Mouse (Mus musculus): Measurements from ENCODE around the gene Zfp940. TPM values are rescaled to one million over a fixed set of nuclear protein-coding genes. Genes with fewer than 3 reads are reported as not detected.

Gene Zfp940
- total and polyA plus RNA-seq, 2 experiments, result 0.09 to 0.65 TPM

GRCm38 (mm10) chr7:29842105-29842504, 11.4 kb downstream of the Zfp940 start:
- Histone ChIP-seq H3K4me1 (ENCODE audit: control insufficient read depth, insufficient read depth, low read length) (no peaks in the 10 kb centered on the region), H3K27ac (replicated peaks; ENCODE audit: insufficient read depth, low read depth, low read length) (no peak overlapping the region), H3K36me3 (ENCODE audit: control insufficient read depth, insufficient read depth, low read length) (peaks cover 15% of the 10 kb centered on the region), H3K4me3 (ENCODE audit: insufficient read depth, low read depth, low read length) (no peak overlapping the region), H3K79me2 (ENCODE audit: control insufficient read depth, insufficient read depth, low read length) (no peaks in the 10 kb centered on the region), H3K9ac (ENCODE audit: low read depth, low read length) (no peak overlapping the region), H3K27me3 (ENCODE audit: control insufficient read depth, insufficient read depth, low read length) (no peaks in the 10 kb centered on the region)
- peak; percentile 34 for DNase-seq (ENCODE audit: extremely low read depth, low read depth, low spot score)
- 53% methylated on average over 1 of the region's 1 CpGs for WGBS
- TF ChIP-seq CTCF (IDR thresholded peaks at IDR 0.05; ENCODE audit: low read depth, low read length) (no peak), POLR2A (IDR thresholded peaks at IDR 0.05; ENCODE audit: extremely low read depth, insufficient read depth, low read length) (no peak)

DNA sequence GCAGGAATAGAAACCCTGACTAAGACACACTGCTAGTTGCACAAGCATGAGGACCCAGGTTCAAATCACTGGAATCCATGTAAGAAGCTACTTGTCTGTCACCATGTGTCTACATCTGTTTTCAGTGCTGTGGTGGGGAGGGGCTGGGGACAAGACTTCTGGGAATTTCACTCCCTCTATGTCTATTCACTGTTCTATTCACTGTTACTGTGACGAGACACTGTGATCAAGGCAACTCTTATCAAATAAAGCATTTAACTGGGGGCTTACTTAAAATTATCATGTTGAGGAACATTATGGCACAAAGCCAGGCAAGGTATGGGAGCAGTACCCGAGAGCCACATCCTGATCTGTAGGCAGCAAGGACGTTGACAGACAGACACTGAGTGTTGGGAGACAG, 14.2 kb downstream of the Zfp940 start:
- no peak for DNase-seq (ENCODE audit: extremely low read depth, low read depth, low spot score)

GRCm38 (mm10) chr7:29836816-29837215, 16.7 kb downstream of the Zfp940 start:
- no peaks in the 10 kb centered on the region for H3K27me3 ChIP-seq (ENCODE audit: control insufficient read depth, insufficient read depth, low read length)
- no peak for DNase-seq (ENCODE audit: extremely low read depth, low read depth, low spot score)
- H3K9ac ChIP-seq (ENCODE audit: low read depth, low read length), result no peak overlapping the region
- peaks cover 3% of the 10 kb centered on the region; the same call in 1 of the 2 replicates for H3K36me3 ChIP-seq (ENCODE audit: control insufficient read depth, insufficient read depth, low read length)
- TF ChIP-seq POLR2A (IDR thresholded peaks at IDR 0.05; ENCODE audit: extremely low read depth, insufficient read depth, low read length) (no peak), CTCF (IDR thresholded peaks at IDR 0.05; ENCODE audit: low read depth, low read length) (no peak)
- no peak overlapping the region for H3K4me3 ChIP-seq (ENCODE audit: insufficient read depth, low read depth, low read length)
- H3K4me1 ChIP-seq (ENCODE audit: control insufficient read depth, insufficient read depth, low read length), result no peaks in the 10 kb centered on the region
- 96% methylated on average over 1 of the region's 1 CpGs for WGBS
- no peak overlapping the region for H3K27ac ChIP-seq (replicated peaks; ENCODE audit: insufficient read depth, low read depth, low read length)
- no peaks in the 10 kb centered on the region for H3K79me2 ChIP-seq (ENCODE audit: control insufficient read depth, insufficient read depth, low read length)

More for the DNA sequence above, 14.2 kb downstream of the Zfp940 start:
- no peak for TF ChIP-seq CTCF (IDR thresholded peaks at IDR 0.05; ENCODE audit: low read depth, low read length)
- TF ChIP-seq POLR2A (IDR thresholded peaks at IDR 0.05; ENCODE audit: extremely low read depth, insufficient read depth, low read length), result no peak
- Histone ChIP-seq H3K27me3 (ENCODE audit: control insufficient read depth, insufficient read depth, low read length) (no peaks in the 10 kb centered on the region), H3K4me1 (ENCODE audit: control insufficient read depth, insufficient read depth, low read length) (no peaks in the 10 kb centered on the region), H3K27ac (replicated peaks; ENCODE audit: insufficient read depth, low read depth, low read length) (no peak overlapping the region), H3K4me3 (ENCODE audit: insufficient read depth, low read depth, low read length) (no peak overlapping the region), H3K36me3 (ENCODE audit: control insufficient read depth, insufficient read depth, low read length) (no peaks in the 10 kb centered on the region), H3K9ac (ENCODE audit: low read depth, low read length) (no peak overlapping the region), H3K79me2 (ENCODE audit: control insufficient read depth, insufficient read depth, low read length) (no peaks in the 10 kb centered on the region)
- WGBS, result 84% methylated on average over 3 of the region's 3 CpGs

DNA sequence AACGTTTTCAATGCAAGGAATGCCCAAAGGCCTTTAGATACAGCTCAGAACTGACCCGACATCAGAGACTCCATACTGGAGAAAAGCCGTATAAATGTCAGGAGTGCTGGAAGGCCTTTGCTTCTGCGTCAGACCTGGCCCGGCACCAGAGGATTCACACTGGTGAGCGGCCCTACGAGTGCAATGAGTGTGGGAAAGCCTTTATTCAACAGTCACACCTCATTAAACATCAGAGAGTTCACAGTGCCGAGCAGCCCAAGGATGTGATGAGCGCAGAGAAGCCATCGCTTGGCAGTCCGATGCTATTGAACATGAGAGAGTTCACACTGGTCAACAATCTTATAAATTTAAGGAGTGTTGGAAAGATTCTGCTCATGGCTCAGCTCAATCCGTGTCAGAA, 23.7 kb downstream of the Zfp940 start:
- Histone ChIP-seq H3K4me1 (ENCODE audit: control insufficient read depth, insufficient read depth, low read length) (no peaks in the 10 kb centered on the region), H3K27ac (replicated peaks; ENCODE audit: insufficient read depth, low read depth, low read length) (no peak overlapping the region), H3K36me3 (ENCODE audit: control insufficient read depth, insufficient read depth, low read length) (peaks cover 54% of the 10 kb centered on the region), H3K79me2 (ENCODE audit: control insufficient read depth, insufficient read depth, low read length) (no peaks in the 10 kb centered on the region), H3K9ac (ENCODE audit: low read depth, low read length) (no peak overlapping the region), H3K27me3 (ENCODE audit: control insufficient read depth, insufficient read depth, low read length) (no peaks in the 10 kb centered on the region), H3K4me3 (ENCODE audit: insufficient read depth, low read depth, low read length) (no peak overlapping the region)
- WGBS, result 97% methylated on average over 12 of the region's 12 CpGs
- no peak for DNase-seq (ENCODE audit: extremely low read depth, low read depth, low spot score)
- TF ChIP-seq CTCF (IDR thresholded peaks at IDR 0.05; ENCODE audit: low read depth, low read length), result no peak
- TF ChIP-seq POLR2A (IDR thresholded peaks at IDR 0.05; ENCODE audit: extremely low read depth, insufficient read depth, low read length), result no peak

- 74% methylated on average over 12 of the region's 12 CpGs for WGBS
- peaks cover 61% of the 10 kb centered on the region for H3K36me3 ChIP-seq (ENCODE audit: control insufficient read depth, insufficient read depth, low read length)
Measured at GRCm38 (mm10) chr7:29828001-29828400, 25.5 kb downstream of the Zfp940 start.

DNA sequence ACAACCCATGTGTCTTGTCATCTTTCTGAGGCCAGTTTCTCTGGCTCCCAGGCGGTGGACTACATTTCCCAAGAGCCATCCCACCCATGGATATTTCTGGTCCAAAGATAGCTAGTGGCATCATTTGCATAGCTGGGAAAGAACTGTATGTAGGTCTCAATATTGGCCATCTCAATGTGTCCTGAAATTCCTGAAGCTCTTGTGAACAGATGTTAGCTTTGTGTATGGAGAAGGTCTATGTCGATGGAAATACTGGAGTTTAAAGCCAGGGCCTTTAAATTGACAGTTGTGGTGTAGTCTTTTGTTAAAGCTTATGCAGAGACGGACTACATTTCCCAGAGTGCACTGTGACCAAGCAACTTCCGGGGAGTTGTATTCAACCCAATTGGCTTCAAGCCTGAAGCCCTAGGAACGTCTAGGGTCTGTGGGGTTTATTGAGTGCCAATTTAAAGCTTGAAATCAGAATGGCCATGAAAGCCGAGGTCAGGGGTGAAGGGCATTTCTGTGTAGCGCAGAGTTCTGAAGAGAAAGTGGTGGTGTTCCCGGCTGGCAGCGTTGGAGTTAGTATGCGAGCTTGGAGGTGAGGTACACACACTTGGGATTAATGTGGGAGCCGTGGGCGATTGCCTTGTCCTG, 34.7 kb downstream of the Zfp940 start:
- peaks cover 20% of the 10 kb centered on the region for H3K4me1 ChIP-seq (ENCODE audit: control insufficient read depth, insufficient read depth, low read length)
- WGBS, result 1% methylated on average over 12 of the region's 12 CpGs
- H3K9ac ChIP-seq (ENCODE audit: low read depth, low read length), result peak overlapping the region; percentile 79
- peak; percentile 82 for DNase-seq (ENCODE audit: extremely low read depth, low read depth, low spot score)
- peaks cover 18% of the 10 kb centered on the region for H3K79me2 ChIP-seq (ENCODE audit: control insufficient read depth, insufficient read depth, low read length)
- H3K27ac ChIP-seq (replicated peaks; ENCODE audit: insufficient read depth, low read depth, low read length), result peak overlapping the region; percentile 66
- H3K36me3 ChIP-seq (ENCODE audit: control insufficient read depth, insufficient read depth, low read length), result peaks cover 4% of the 10 kb centered on the region; the same call in 1 of the 2 replicates
- H3K4me3 ChIP-seq (ENCODE audit: insufficient read depth, low read depth, low read length), result peak overlapping the region; percentile 64
- no peak for TF ChIP-seq POLR2A (IDR thresholded peaks at IDR 0.05; ENCODE audit: extremely low read depth, insufficient read depth, low read length)
- TF ChIP-seq CTCF (IDR thresholded peaks at IDR 0.05; ENCODE audit: low read depth, low read length), result no peak
- H3K27me3 ChIP-seq (ENCODE audit: control insufficient read depth, insufficient read depth, low read length), result no peaks in the 10 kb centered on the region

More at GRCm38 (mm10) chr7:29828001-29828400, 25.5 kb downstream of the Zfp940 start:
- no peak overlapping the region for H3K4me3 ChIP-seq (ENCODE audit: insufficient read depth, low read depth, low read length)
- no peaks in the 10 kb centered on the region for H3K4me1 ChIP-seq (ENCODE audit: control insufficient read depth, insufficient read depth, low read length)
- DNase-seq (ENCODE audit: extremely low read depth, low read depth, low spot score), result no peak
- H3K9ac ChIP-seq (ENCODE audit: low read depth, low read length), result no peak overlapping the region
- no peaks in the 10 kb centered on the region for H3K79me2 ChIP-seq (ENCODE audit: control insufficient read depth, insufficient read depth, low read length)
- no peak for TF ChIP-seq POLR2A (IDR thresholded peaks at IDR 0.05; ENCODE audit: extremely low read depth, insufficient read depth, low read length)
- TF ChIP-seq CTCF (IDR thresholded peaks at IDR 0.05; ENCODE audit: low read depth, low read length), result no peak
- no peak overlapping the region for H3K27ac ChIP-seq (replicated peaks; ENCODE audit: insufficient read depth, low read depth, low read length)
- no peaks in the 10 kb centered on the region for H3K27me3 ChIP-seq (ENCODE audit: control insufficient read depth, insufficient read depth, low read length)

Data from liver, adult 2 months (tissue).